Mouse (Mus musculus) midbrain, embryonic 15.5 days (tissue): ENCODE data around the gene Rps11. TPM values are rescaled to one million over a fixed set of nuclear protein-coding genes. Genes with fewer than 3 reads are reported as not detected.
"Not testable (repeated sequence)": the region's sequence is repeated elsewhere in the genome, so short reads cannot be mapped to it uniquely, and the experiment has no call there.

Experiments
- ATAC-seq: fragments of 200-750 bp; cut with Nextera tagmentation; replicated peaks from 2 replicates; pipeline ENCODE4 v1.8.0; 2017; ENCODE audit warnings: moderate TSS enrichment
- H3K27ac ChIP-seq: fragments of 300-500 bp; sonication (generic); 2 replicates; pipeline ENCODE4 v1.5.1; 2015; ENCODE audit warnings: mild to moderate bottlenecking, inconsistent platforms
- H3K27me3 ChIP-seq: fragments of 300-500 bp; sonication (generic); replicated peaks from 2 replicates; pipeline ENCODE4 v1.6.1; 2015; ENCODE audit warnings: inconsistent platforms
- H3K36me3 ChIP-seq: fragments of 300-500 bp; sonication (generic); replicated peaks from 2 replicates; pipeline ENCODE4 v1.6.1; 2015; ENCODE audit warnings: inconsistent platforms
- H3K4me1 ChIP-seq: fragments of 300-500 bp; sonication (generic); 2 replicates; pipeline ENCODE4 v1.6.1; 2015; ENCODE audit warnings: inconsistent platforms
- H3K4me2 ChIP-seq: fragments of 300-500 bp; sonication (generic); 2 replicates; pipeline ENCODE4 v1.6.1; 2015; ENCODE audit warnings: inconsistent platforms, mild to moderate bottlenecking, moderate library complexity
- H3K4me3 ChIP-seq: fragments of 300-500 bp; sonication (generic); 2 replicates; pipeline ENCODE4 v1.5.1; 2015; ENCODE audit warnings: mild to moderate bottlenecking, inconsistent platforms
- H3K9ac ChIP-seq: fragments of 300-500 bp; sonication (generic); 2 replicates; pipeline ENCODE4 v1.6.1; 2015; ENCODE audit warnings: mild to moderate bottlenecking, inconsistent platforms
- H3K9me3 ChIP-seq: fragments of 300-500 bp; sonication (generic); 2 replicates; pipeline ENCODE4 v1.6.1; 2016; ENCODE audit warnings: inconsistent platforms
- WGBS: fragments of 180-500 bp; shearing (Covaris S2); methylation state at CpG from one replicate; pipeline ENCODE4 v1.1.7; 2015; ENCODE audit warnings: mixed read lengths; 5-methylcytosine and 5-hydroxymethylcytosine counted together
- polyA plus RNA-seq: library from polyadenylated mRNA; unstranded; fragments of >200 nt; fragmentation: Nextera tagmentation; extraction: Ambion mirVana; gene quantifications from 2 replicates; pipeline ENCODE4 v1.2.1, GENCODE M21; 2015

Gene Rps11
- polyA plus RNA-seq, 1 experiment from 2014 or later: 742 TPM

DNA sequence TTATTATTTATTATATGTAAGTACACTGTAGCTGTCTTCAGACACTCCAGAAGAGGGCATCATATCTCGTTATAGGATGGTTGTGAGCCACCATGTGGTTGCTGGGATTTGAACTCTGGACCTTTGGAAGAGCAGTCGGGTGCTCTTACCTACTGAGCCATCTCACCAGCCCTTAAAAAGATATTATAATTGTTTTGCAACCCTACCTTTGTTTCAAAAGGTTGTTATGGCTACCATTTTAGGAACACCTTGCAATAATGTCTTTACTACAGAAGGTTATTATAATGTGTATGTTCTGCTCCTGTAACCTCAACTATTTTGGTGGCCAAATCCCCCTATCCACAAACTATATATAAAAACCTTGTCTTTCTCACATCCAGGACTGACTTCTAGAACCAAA lies 28.8 kb upstream of the Rps11 start:
- 0 out of 2 replicates have a peak overlapping the region, but pooled peaks have one; percentile 69 for H3K4me2 ChIP-seq
- H3K27me3 ChIP-seq: not testable (repeated sequence)

DNA sequence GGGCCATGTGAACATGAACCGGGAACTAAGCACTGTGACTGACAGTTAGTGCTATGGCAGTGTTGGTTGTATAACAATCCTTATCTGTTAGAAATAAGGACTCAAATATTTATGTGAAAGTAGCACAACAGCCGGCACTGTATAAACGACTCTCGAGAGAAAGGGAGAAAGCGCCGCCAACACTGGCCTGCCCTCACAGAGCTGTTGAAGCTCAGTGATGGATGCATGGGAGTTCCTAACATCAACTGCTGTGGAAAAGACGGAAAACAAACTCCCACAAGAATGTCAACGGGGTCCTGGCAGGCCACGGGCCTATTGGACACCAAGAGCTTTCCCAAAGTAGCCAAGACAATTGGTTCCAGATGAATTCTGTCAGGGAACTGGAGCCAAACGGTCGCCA lies 27.1 kb upstream of the Rps11 start:
- Histone ChIP-seq H3K36me3 (no peaks in the 10 kb centered on the region), H3K4me2 (no peak overlapping the region), H3K4me1 (peaks cover 18% of the 10 kb centered on the region), H3K4me3 (no peak overlapping the region), H3K27me3 (no peaks in the 10 kb centered on the region), H3K27ac (no peak overlapping the region), H3K9ac (no peak overlapping the region), H3K9me3 (no peaks in the 10 kb centered on the region)
- 62% methylated on average over 11 of the region's 11 CpGs for WGBS
- ATAC-seq: no peak

More for the DNA sequence above, 28.8 kb upstream of the Rps11 start:
- H3K27ac ChIP-seq, H3K4me3 ChIP-seq, ATAC-seq, H3K9me3 ChIP-seq, H3K36me3 ChIP-seq: not testable (repeated sequence)
- peak overlapping the region; percentile 71; the same call in 1 of the 2 replicates for H3K9ac ChIP-seq
- WGBS: 94% methylated on average over 2 of the region's 2 CpGs
- H3K4me1 ChIP-seq: peaks cover 18% of the 10 kb centered on the region

DNA sequence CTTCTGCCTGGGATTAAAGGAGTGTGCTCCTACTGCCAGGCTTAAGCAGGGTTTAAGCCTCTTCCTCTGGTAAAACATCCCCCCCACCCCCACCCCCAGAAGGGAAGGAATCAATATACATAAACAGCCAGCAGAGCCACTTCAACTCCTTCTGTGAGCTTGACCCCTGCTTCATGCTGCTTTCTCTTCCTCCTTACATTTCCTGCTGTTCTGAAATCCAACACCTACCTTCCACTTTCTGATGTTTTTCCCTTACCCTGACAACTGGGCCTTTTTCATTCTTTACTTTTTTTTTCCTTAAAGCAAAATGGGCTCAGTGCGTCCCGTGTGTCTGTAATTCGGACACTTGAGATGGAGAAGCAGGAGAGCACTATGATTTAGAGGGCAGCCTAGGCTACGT lies 26.1 kb upstream of the Rps11 start:
- H3K27me3 ChIP-seq: no peaks in the 10 kb centered on the region
- no peak overlapping the region for H3K4me3 ChIP-seq
- no peak overlapping the region for H3K27ac ChIP-seq
- 65% methylated on average over 4 of the region's 4 CpGs for WGBS
- H3K36me3 ChIP-seq: no peaks in the 10 kb centered on the region
- ATAC-seq: no peak
- no peaks in the 10 kb centered on the region for H3K9me3 ChIP-seq
- peaks cover 12% of the 10 kb centered on the region for H3K4me1 ChIP-seq
- no peak overlapping the region for H3K4me2 ChIP-seq
- H3K9ac ChIP-seq: no peak overlapping the region

GRCm38 (mm10) chr7:45149545-45149944 lies 25.3 kb upstream of the Rps11 start:
- Histone ChIP-seq H3K9ac (no peak overlapping the region), H3K36me3 (no peaks in the 10 kb centered on the region), H3K9me3 (no peaks in the 10 kb centered on the region), H3K4me3 (no peak overlapping the region), H3K27me3 (no peaks in the 10 kb centered on the region), H3K4me2 (no peak overlapping the region), H3K4me1 (peaks cover 6% of the 10 kb centered on the region), H3K27ac (no peak overlapping the region)
- ATAC-seq: no peak
- WGBS: 24% methylated on average over 6 of the region's 6 CpGs

GRCm38 (mm10) chr7:45148534-45149098 lies 24.4 kb upstream of the Rps11 start:
- Histone ChIP-seq H3K27me3 (no peaks in the 10 kb centered on the region), H3K4me1 (peaks cover 5% of the 10 kb centered on the region), H3K9ac (no peak overlapping the region), H3K4me3 (no peak overlapping the region), H3K9me3 (no peaks in the 10 kb centered on the region), H3K4me2 (no peak overlapping the region), H3K36me3 (no peaks in the 10 kb centered on the region), H3K27ac (no peak overlapping the region)
- no peak for ATAC-seq
- WGBS: 61% methylated on average over 4 of the region's 4 CpGs

- Histone ChIP-seq H3K9ac (no peak overlapping the region), H3K4me2 (no peak overlapping the region), H3K27me3 (no peaks in the 10 kb centered on the region), H3K27ac (no peak overlapping the region), H3K4me3 (no peak overlapping the region), H3K9me3 (no peaks in the 10 kb centered on the region), H3K36me3 (no peaks in the 10 kb centered on the region), H3K4me1 (no peaks in the 10 kb centered on the region)
- no peak for ATAC-seq
- 92% methylated on average over 11 of the region's 11 CpGs for WGBS
These were observed 23.7 kb upstream of the Rps11 start for GRCm38 (mm10) chr7:45147899-45148298.

DNA sequence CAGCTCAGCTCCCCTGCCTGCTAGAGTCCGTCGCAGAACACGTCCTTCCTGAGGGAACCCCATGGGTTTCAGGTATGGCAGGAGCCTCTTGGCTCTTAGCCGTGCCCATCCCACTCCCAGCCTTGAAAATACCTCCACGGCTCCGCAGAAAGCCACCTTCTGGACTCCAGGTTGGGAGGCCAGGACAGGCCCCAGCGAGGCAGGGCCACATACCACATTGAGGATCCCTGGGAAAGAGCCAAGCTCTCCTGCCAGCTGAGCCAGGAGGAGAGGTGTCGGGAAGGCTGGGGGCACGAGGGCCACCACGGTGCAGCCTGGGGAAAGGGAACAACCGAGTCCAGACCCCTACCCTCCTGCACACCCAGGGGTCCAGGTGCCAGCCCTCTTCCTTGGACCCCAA lies 23.0 kb upstream of the Rps11 start:
- no peak overlapping the region for H3K4me2 ChIP-seq
- no peaks in the 10 kb centered on the region for H3K27me3 ChIP-seq
- H3K9ac ChIP-seq: no peak overlapping the region
- H3K4me1 ChIP-seq: no peaks in the 10 kb centered on the region
- no peaks in the 10 kb centered on the region for H3K9me3 ChIP-seq
- H3K27ac ChIP-seq: no peak overlapping the region
- WGBS: 95% methylated on average over 11 of the region's 11 CpGs
- no peak for ATAC-seq
- H3K36me3 ChIP-seq: no peaks in the 10 kb centered on the region
- H3K4me3 ChIP-seq: no peak overlapping the region

- Histone ChIP-seq H3K4me3 (no peak overlapping the region), H3K27ac (no peak overlapping the region), H3K27me3 (no peaks in the 10 kb centered on the region), H3K9ac (no peak overlapping the region), H3K9me3 (no peaks in the 10 kb centered on the region), H3K4me1 (no peaks in the 10 kb centered on the region), H3K36me3 (no peaks in the 10 kb centered on the region), H3K4me2 (no peak overlapping the region)
- ATAC-seq: no peak
- 92% methylated on average over 8 of the region's 8 CpGs for WGBS
These were observed 21.2 kb upstream of the Rps11 start for GRCm38 (mm10) chr7:45145460-45145859.

DNA sequence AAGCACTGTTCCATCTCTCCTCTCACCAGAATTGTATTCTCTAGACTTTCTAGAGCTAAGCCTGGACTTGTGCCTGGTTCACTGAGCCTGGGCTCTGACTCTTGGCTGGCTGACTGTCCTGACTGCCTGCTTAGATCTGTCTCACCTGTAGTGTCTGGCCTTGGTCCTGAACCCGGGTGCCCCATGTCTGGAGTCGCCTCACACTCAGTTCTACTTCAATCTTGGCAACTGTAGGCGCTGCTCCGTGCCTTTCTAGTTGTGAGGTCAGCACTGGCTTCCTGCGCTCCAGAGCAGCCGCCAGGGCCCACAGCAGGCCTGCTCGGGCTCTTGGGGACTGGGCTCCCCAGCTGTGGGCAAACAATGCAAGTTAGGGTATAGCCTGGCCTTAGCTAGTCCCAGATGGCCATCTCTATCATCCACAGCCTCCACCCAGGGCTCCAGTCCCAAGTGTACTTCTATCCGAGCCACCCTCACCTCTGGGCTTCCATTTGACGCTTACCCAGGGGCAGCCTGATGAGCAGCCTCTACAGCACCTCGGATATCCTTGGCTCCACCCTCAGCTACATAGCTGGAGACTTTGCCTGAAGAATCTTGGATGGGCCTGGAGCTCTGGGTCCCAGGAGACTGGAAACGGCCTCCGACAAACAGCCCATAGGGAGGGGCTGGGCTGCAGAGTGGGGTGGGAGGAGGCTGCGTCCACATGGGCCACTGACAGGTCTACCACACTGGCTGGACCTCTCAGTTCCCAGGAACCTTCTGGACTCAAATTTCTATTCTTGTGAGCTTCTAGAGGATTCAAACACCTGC lies 20.3 kb upstream of the Rps11 start:
- no peak for ATAC-seq
- Histone ChIP-seq H3K9me3 (no peaks in the 10 kb centered on the region), H3K27ac (no peak overlapping the region), H3K4me2 (no peak overlapping the region), H3K27me3 (no peaks in the 10 kb centered on the region), H3K4me1 (no peaks in the 10 kb centered on the region), H3K9ac (no peak overlapping the region), H3K36me3 (no peaks in the 10 kb centered on the region), H3K4me3 (no peak overlapping the region)
- WGBS: 88% methylated on average over 13 of the region's 13 CpGs

- Histone ChIP-seq H3K4me3 (no peak overlapping the region), H3K4me2 (no peak overlapping the region), H3K9me3 (no peaks in the 10 kb centered on the region), H3K27me3 (no peaks in the 10 kb centered on the region), H3K36me3 (no peaks in the 10 kb centered on the region), H3K4me1 (no peaks in the 10 kb centered on the region), H3K9ac (no peak overlapping the region), H3K27ac (no peak overlapping the region)
- 91% methylated on average over 5 of the region's 5 CpGs for WGBS
- ATAC-seq: no peak
These were observed 17.7 kb upstream of the Rps11 start for GRCm38 (mm10) chr7:45141914-45142313.

DNA sequence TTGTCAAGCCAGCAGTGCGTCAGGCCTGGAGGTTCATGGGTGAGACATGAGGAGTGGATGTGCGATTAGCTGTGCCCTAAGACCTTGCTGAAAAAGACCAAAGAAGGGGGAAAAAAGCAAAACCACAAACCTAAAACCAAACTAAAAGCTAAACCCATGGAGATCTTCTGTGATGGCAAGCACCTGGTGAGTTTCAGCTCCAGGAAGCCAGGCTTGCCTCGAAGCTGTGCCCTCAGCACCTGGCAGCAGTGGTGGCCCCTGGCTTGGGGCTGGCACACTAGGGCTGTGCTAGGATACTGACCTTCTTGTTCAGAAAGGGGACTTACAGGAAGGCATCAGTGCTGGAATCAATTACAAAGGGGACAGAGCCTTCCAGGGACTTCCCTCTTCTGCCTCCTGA lies 17.1 kb upstream of the Rps11 start:
- H3K4me2 ChIP-seq: no peak overlapping the region
- H3K9ac ChIP-seq: no peak overlapping the region
- no peak for ATAC-seq
- H3K36me3 ChIP-seq: no peaks in the 10 kb centered on the region
- WGBS: 91% methylated on average over 3 of the region's 3 CpGs
- peaks cover 2% of the 10 kb centered on the region; the same call in 1 of the 2 replicates for H3K4me1 ChIP-seq
- H3K4me3 ChIP-seq: no peak overlapping the region
- no peak overlapping the region for H3K27ac ChIP-seq
- H3K27me3 ChIP-seq: no peaks in the 10 kb centered on the region
- H3K9me3 ChIP-seq: no peaks in the 10 kb centered on the region

DNA sequence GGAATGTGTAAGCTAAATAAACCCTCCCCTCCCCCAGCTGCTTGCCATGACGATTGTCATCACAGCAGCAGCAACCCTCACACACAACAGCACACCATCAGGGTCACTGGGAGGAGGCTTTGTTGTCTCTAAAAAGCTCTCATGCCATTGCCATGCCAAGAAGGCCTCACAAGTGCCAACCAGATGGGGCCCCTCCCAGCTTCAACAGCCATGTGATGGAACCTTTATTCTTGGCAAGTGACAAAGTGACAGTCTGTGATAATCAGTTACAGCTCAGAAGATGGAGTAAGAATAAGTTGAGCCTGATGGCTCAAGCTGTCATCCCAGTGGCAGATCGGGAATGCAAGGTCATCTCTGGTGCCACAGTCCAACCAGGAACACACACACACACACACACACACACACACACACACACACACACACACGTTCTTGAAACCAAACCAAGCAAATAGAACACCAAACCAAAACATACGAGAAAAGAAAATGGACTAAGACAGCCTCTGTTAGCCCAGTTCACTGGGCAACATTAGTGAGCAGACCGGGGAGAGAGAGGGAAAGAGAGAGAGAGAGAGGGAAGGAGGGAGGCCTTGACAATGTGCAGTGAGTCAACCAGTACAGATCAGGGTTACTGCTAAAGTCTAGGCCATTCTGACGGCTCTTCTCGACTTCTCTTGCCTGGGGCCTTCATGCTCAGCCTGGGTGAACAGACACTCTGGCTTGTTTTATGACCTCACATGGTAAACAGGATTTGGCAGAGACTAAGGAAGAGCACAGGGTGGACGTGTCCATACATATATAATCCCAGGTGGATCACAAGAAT lies 15.9 kb upstream of the Rps11 start:
- H3K27me3 ChIP-seq: no peaks in the 10 kb centered on the region
- no peak overlapping the region for H3K27ac ChIP-seq
- no peak overlapping the region for H3K9ac ChIP-seq
- no peaks in the 10 kb centered on the region for H3K36me3 ChIP-seq
- ATAC-seq: no peak
- no peaks in the 10 kb centered on the region for H3K9me3 ChIP-seq
- no peak overlapping the region for H3K4me2 ChIP-seq
- no peak overlapping the region for H3K4me3 ChIP-seq
- 81% methylated on average over 8 of the region's 8 CpGs for WGBS
- H3K4me1 ChIP-seq: peaks cover 8% of the 10 kb centered on the region; the same call in 1 of the 2 replicates
